Mouse (Mus musculus) heart, embryonic 11.5 days (tissue): ENCODE measurements at regions not wholly inside any gene's neighbourhood (a gene's known extent, or its start where the extent isn't known, plus 50 kb on each side); places are given as distances from the start of the nearest gene placed in this dataset.

Experiments
- ATAC-seq: fragments of 200-750 bp; cut with Nextera tagmentation; replicated peaks from 2 replicates; pipeline ENCODE4 v1.8.0; 2017; ENCODE audit warnings: moderate library complexity; ENCODE audit not compliant: insufficient number of reproducible peaks, low FRiP score, low TSS enrichment
- H3K27ac ChIP-seq: fragments of 300-500 bp; sonication (generic); 2 replicates; pipeline ENCODE4 v1.5.1; 2014; ENCODE audit warnings: mild to moderate bottlenecking, low read depth, low read length
- H3K27me3 ChIP-seq: fragments of 300-500 bp; sonication (generic); 2 replicates; pipeline ENCODE4 v1.6.1; 2014; ENCODE audit warnings: mild to moderate bottlenecking, low read length, mixed read lengths; ENCODE audit not compliant: control insufficient read depth, insufficient read depth
- H3K36me3 ChIP-seq: fragments of 300-500 bp; sonication (generic); 2 replicates; pipeline ENCODE4 v1.6.1; 2014; ENCODE audit warnings: mild to moderate bottlenecking, low read length, moderate library complexity, mixed read lengths; ENCODE audit not compliant: control insufficient read depth, insufficient read depth
- H3K4me1 ChIP-seq: fragments of 300-500 bp; sonication (generic); 2 replicates; pipeline ENCODE4 v1.6.1; 2014; ENCODE audit warnings: low read length; ENCODE audit not compliant: control insufficient read depth, insufficient read depth
- H3K4me2 ChIP-seq: fragments of 300-500 bp; sonication (generic); 2 replicates; pipeline ENCODE4 v1.6.1; 2014; ENCODE audit warnings: mild to moderate bottlenecking, moderate library complexity
- H3K4me3 ChIP-seq: fragments of 300-500 bp; sonication (generic); 2 replicates; pipeline ENCODE4 v1.5.1; 2014; ENCODE audit warnings: low read depth, low read length
- H3K9ac ChIP-seq: fragments of 300-500 bp; sonication (generic); 2 replicates; pipeline ENCODE4 v1.6.1; 2014; ENCODE audit warnings: mild to moderate bottlenecking, low read depth, low read length, moderate library complexity
- H3K9me3 ChIP-seq: fragments of 300-500 bp; sonication (generic); replicated peaks from 2 replicates; pipeline ENCODE4 v1.6.1; 2016; ENCODE audit warnings: low read length; ENCODE audit not compliant: control insufficient read depth
- WGBS: fragments of 180-500 bp; shearing (Covaris S2); extraction: QIAGEN DNeasy Blood & Tissue Kit; methylation state at CpG from one replicate; pipeline ENCODE4 v1.1.7; 2014; ENCODE audit not compliant: insufficient replicate concordance; 5-methylcytosine and 5-hydroxymethylcytosine counted together

GRCm38 (mm10) chr7:74844306-74844929, 289.8 kb upstream of the Slco3a1 start:
- no peaks in the 10 kb centered on the region for H3K9me3 ChIP-seq
- no peak for ATAC-seq
- H3K4me3 ChIP-seq: no peak overlapping the region
- H3K4me2 ChIP-seq: no peak overlapping the region
- WGBS: 34% methylated on average over 6 of the region's 6 CpGs
- H3K9ac ChIP-seq: no peak overlapping the region
- H3K4me1 ChIP-seq: peaks cover 5% of the 10 kb centered on the region; the same call in 1 of the 2 replicates
- no peaks in the 10 kb centered on the region for H3K27me3 ChIP-seq
- no peaks in the 10 kb centered on the region for H3K36me3 ChIP-seq
- H3K27ac ChIP-seq: no peak overlapping the region

DNA sequence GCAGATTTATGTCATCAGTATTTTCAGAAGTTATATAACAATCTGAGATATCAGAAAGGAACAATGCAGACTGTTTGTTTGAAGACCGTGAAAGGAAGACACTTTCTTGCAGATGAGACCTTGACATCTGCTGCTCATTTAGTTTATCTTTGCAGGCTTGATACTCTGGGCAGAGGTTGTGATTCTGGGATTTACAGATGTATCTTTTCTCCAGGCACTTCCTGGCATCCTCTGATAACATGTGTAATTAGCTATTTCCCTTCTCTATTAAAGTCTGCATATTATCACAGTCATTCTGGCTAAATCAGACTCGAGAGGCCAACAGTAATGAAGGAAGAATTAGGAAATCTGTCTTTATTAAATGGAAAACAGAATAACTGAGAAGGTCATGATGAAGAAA, 268.7 kb upstream of the Slco3a1 start:
- WGBS: 44% methylated on average over 2 of the region's 2 CpGs
- Histone ChIP-seq H3K4me3 (no peak overlapping the region), H3K9me3 (no peaks in the 10 kb centered on the region), H3K9ac (no peak overlapping the region), H3K4me1 (no peaks in the 10 kb centered on the region), H3K27ac (no peak overlapping the region), H3K4me2 (no peak overlapping the region), H3K36me3 (no peaks in the 10 kb centered on the region), H3K27me3 (no peaks in the 10 kb centered on the region)
- no peak for ATAC-seq

- Histone ChIP-seq H3K4me2 (no peak overlapping the region), H3K36me3 (no peaks in the 10 kb centered on the region), H3K27ac (no peak overlapping the region), H3K9ac (no peak overlapping the region), H3K9me3 (no peaks in the 10 kb centered on the region), H3K4me3 (no peak overlapping the region), H3K4me1 (no peaks in the 10 kb centered on the region), H3K27me3 (no peaks in the 10 kb centered on the region)
- ATAC-seq: no peak
- WGBS: 47% methylated on average over 1 of the region's 1 CpGs
These were observed 238.7 kb upstream of the Slco3a1 start for GRCm38 (mm10) chr7:74793241-74793640.

DNA sequence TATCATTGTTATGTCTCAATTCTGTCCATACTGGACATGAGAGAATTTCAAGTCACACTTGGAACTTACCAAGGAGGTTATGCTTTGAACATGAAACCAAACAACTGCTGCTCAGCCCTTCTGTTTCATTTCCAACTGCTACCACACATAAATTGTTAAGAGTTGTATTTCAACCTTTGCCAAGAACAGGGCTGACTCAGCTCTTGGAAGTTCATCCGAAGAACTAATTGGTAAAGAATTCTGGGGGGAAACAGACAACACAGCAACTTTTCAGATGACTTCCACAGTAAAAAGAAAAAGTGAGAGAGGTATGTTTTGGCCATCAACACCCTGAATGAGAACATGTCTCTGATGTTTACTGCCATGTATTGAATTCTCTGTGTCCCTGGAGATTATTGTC, 234.1 kb upstream of the Slco3a1 start:
- WGBS: 77% methylated on average over 1 of the region's 1 CpGs
- H3K9me3 ChIP-seq: no peaks in the 10 kb centered on the region
- H3K27ac ChIP-seq: no peak overlapping the region
- H3K9ac ChIP-seq: no peak overlapping the region
- no peak overlapping the region for H3K4me3 ChIP-seq
- ATAC-seq: no peak
- H3K36me3 ChIP-seq: no peaks in the 10 kb centered on the region
- H3K4me2 ChIP-seq: no peak overlapping the region
- H3K4me1 ChIP-seq: no peaks in the 10 kb centered on the region
- H3K27me3 ChIP-seq: no peaks in the 10 kb centered on the region

DNA sequence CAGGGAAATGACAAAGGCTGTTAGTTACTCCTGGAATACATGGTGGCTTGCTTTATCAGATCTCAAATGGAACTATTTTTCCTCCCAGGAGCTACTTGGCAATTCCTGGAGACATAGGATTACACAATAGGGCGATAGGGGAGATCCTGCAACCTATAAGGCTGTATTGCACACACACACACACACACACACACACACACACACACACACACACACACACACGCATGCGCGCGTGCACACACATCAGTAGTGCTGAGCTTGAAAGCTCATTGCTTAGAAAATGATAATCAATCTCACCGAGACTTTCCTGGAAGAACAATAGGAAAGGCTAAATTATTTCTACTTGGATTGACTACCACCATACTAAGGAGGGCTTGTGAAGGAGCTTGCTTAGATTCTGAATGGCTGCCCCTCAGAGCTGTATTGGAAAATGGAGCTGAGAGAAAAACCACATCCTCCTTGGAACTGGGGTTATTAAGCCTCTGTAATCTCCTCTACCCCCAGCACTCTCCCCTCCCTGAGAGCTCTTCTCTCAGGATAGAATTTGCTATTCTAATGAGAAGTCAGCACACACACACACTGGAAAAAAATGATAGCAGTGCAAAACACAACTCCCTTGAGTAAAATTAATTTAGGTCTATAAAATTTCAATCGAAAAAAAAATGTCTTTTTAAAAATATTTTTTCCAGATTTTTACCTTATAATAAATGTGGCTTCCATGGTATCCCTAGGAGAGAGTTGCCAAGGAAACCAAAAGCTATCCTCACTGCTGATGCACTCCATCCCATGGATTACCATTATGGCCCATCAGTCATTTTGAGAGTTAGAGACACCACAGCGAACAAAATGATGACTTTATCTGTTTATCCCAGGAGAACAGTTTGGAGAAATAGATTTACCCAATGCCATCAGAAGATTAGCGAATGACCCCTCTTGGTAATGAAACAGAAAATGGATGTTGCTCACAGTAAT, 217.1 kb upstream of the Slco3a1 start:
- Histone ChIP-seq H3K9me3 (no peaks in the 10 kb centered on the region), H3K27me3 (no peaks in the 10 kb centered on the region), H3K36me3 (no peaks in the 10 kb centered on the region), H3K4me1 (no peaks in the 10 kb centered on the region), H3K9ac (no peak overlapping the region), H3K4me3 (no peak overlapping the region), H3K27ac (no peak overlapping the region), H3K4me2 (no peak overlapping the region)
- ATAC-seq: no peak
- WGBS: 87% methylated on average over 9 of the region's 9 CpGs

DNA sequence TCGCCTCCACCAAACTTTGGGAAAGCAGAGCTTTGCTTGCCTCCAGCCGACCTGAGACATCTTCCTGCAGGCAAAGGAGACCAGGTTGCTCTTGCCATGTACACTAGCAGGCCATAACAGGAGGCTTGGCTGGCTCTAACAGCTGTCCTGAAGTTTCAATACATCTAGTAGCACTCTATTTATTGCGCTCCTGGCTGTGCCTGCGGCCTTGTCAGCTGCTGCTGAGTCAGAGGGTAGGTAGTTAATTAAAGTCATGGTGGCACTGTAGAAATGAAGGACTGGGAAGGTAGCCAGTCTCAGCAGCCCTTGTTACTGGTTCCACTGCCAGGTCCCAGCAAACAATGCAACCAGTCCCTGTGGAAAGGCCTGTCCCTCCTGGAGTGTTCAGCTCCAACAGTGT, 212.0 kb upstream of the Slco3a1 start:
- Histone ChIP-seq H3K9me3 (no peaks in the 10 kb centered on the region), H3K4me1 (no peaks in the 10 kb centered on the region), H3K4me3 (no peak overlapping the region), H3K9ac (no peak overlapping the region), H3K36me3 (no peaks in the 10 kb centered on the region), H3K27me3 (no peaks in the 10 kb centered on the region), H3K4me2 (no peak overlapping the region), H3K27ac (no peak overlapping the region)
- WGBS: 85% methylated on average over 4 of the region's 4 CpGs
- ATAC-seq: no peak

- no peak overlapping the region for H3K27ac ChIP-seq
- no peaks in the 10 kb centered on the region for H3K27me3 ChIP-seq
- no peaks in the 10 kb centered on the region for H3K36me3 ChIP-seq
- H3K9ac ChIP-seq: no peak overlapping the region
- no peaks in the 10 kb centered on the region for H3K4me1 ChIP-seq
- WGBS: 69% methylated on average over 2 of the region's 2 CpGs
- no peak overlapping the region for H3K4me3 ChIP-seq
- ATAC-seq: no peak
- no peak overlapping the region for H3K4me2 ChIP-seq
- no peaks in the 10 kb centered on the region for H3K9me3 ChIP-seq
These were observed 202.9 kb upstream of the Slco3a1 start for GRCm38 (mm10) chr7:74757469-74757868.

DNA sequence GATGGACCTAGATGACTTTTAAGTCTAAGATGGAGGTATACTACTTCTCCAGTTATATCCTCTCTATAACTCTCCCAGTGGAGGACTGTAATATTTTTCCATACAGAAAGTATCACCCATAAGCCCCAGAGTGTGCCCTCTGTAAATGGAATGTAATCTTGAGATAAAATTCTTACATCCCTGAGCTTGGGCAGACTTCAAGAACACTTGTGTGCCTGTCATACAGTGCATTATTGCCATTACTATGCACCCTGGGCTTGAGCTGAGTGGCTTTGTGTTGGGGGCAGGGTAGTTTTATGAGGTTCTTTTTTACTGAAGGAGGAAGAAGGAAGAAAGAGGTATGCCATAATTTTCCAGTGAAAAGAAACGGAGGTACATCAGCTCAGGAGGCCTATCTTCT, 193.1 kb upstream of the Slco3a1 start:
- no peak for ATAC-seq
- WGBS: 61% methylated on average over 1 of the region's 1 CpGs
- Histone ChIP-seq H3K4me2 (no peak overlapping the region), H3K27ac (no peak overlapping the region), H3K4me3 (no peak overlapping the region), H3K36me3 (no peaks in the 10 kb centered on the region), H3K27me3 (no peaks in the 10 kb centered on the region), H3K4me1 (no peaks in the 10 kb centered on the region), H3K9ac (no peak overlapping the region), H3K9me3 (no peaks in the 10 kb centered on the region)
